Mouse (Mus musculus) CH12.LX (cell line): ENCODE results near the gene Tmprss5. TPM values are rescaled to one million over a fixed set of nuclear protein-coding genes. Genes with fewer than 3 reads are reported as not detected.

ENCODE experiments used
- DNase-seq: peaks from one replicate; pipeline ENCODE4 v3.0.0-alpha.2; 2013; ENCODE audit errors: extremely low read depth
- H3K27ac ChIP-seq: 2 replicates; pipeline ENCODE4 v1.5.1; 2012; ENCODE audit warnings: low read depth, mild to moderate bottlenecking, control low read depth, moderate library complexity; ENCODE audit not compliant: insufficient read depth
- H3K27me3 ChIP-seq: replicated peaks from 2 replicates; pipeline ENCODE3; 2012; ENCODE audit warnings: inconsistent platforms
- H3K36me3 ChIP-seq, 2 experiments: replicated peaks in 1 of 2; 2 replicates each; pipeline versions ENCODE3 to v1.6.1; 2012; ENCODE audit warnings: inconsistent platforms in 1 of 2, low read length in 1 of 2, mild to moderate bottlenecking in 1 of 2, mixed read lengths in 1 of 2, moderate library complexity in 1 of 2; ENCODE audit not compliant: control insufficient read depth in 1 of 2, insufficient read depth in 1 of 2
- H3K4me1 ChIP-seq, 2 experiments: 2 replicates each; pipeline ENCODE4 v1.6.1; 2012; ENCODE audit warnings: inconsistent platforms in 1 of 2, moderate library complexity in 1 of 2; ENCODE audit not compliant: insufficient read depth in 2 of 2, control insufficient read depth in 1 of 2
- H3K4me2 ChIP-seq: 2 replicates; pipeline ENCODE4 v1.6.1; 2012; ENCODE audit warnings: low read depth, mild to moderate bottlenecking, control low read depth; ENCODE audit not compliant: poor library complexity, insufficient read depth, severe bottlenecking
- H3K4me3 ChIP-seq, 3 experiments: fragments of 150-350 bp in 1 of 3; sonication (generic) in 1 of 3; replicated peaks in 1 of 3; 2 replicates each; pipeline versions ENCODE3 to v1.5.1; 2011 to 2012; ENCODE audit warnings: low read depth in 2 of 3, low read length in 2 of 3, mild to moderate bottlenecking in 2 of 3, moderate library complexity in 2 of 3, control low read depth in 1 of 3, improper control_type of control experiment in 1 of 3, inconsistent platforms in 1 of 3, mixed read lengths in 1 of 3; ENCODE audit not compliant: poor library complexity in 1 of 3
- H3K79me2 ChIP-seq: replicated peaks from 2 replicates; pipeline ENCODE4 v1.6.1; 2012; ENCODE audit warnings: mild to moderate bottlenecking, moderate library complexity; ENCODE audit not compliant: control insufficient read depth, poor library complexity, insufficient read depth, severe bottlenecking; ENCODE audit errors: extremely low read depth
- H3K9ac ChIP-seq: 2 replicates; pipeline ENCODE4 v1.6.1; 2012; ENCODE audit warnings: low read depth, mild to moderate bottlenecking, control low read depth, moderate library complexity; ENCODE audit not compliant: insufficient read depth
- H3K9me3 ChIP-seq: replicated peaks from 2 replicates; pipeline ENCODE3; 2012; ENCODE audit warnings: low read length, inconsistent platforms, mixed read lengths
- BHLHE40 ChIP-seq: IDR thresholded peaks from 2 replicates; pipeline ENCODE4 v1.6.1; 2011; ENCODE audit warnings: mild to moderate bottlenecking, low read depth, low read length, improper control_type of control experiment
- ELF1 ChIP-seq: IDR thresholded peaks from 2 replicates; pipeline ENCODE4 v1.6.1; 2014; ENCODE audit warnings: low read depth, mild to moderate bottlenecking, inconsistent platforms, low read length, improper control_type of control experiment
- ETS1 ChIP-seq: conservative IDR thresholded peaks from 2 replicates; pipeline ENCODE4 v1.6.1; 2012; ENCODE audit warnings: low read depth, mild to moderate bottlenecking, inconsistent platforms, low read length, improper control_type of control experiment, moderate library complexity
- GABPA ChIP-seq: IDR thresholded peaks from 2 replicates; pipeline ENCODE4 v1.6.1; 2012; ENCODE audit warnings: low read depth, low read length, improper control_type of control experiment, inconsistent platforms; ENCODE audit not compliant: insufficient replicate concordance
- HCFC1 ChIP-seq: IDR thresholded peaks from 2 replicates; pipeline ENCODE4 v1.6.1; 2012; ENCODE audit warnings: low read depth, mild to moderate bottlenecking, inconsistent platforms, low read length, improper control_type of control experiment
- JUN ChIP-seq: IDR thresholded peaks from 2 replicates; pipeline ENCODE4 v1.6.1; 2011; ENCODE audit warnings: low read depth, mild to moderate bottlenecking, low read length, improper control_type of control experiment, moderate library complexity; ENCODE audit not compliant: insufficient read depth
- KAT2A ChIP-seq: IDR thresholded peaks from 2 replicates; pipeline ENCODE4 v1.6.1; 2012; ENCODE audit warnings: low read length, improper control_type of control experiment, inconsistent platforms; ENCODE audit not compliant: insufficient replicate concordance
- MAX ChIP-seq: IDR thresholded peaks from 2 replicates; pipeline ENCODE4 v1.6.1; 2011; ENCODE audit warnings: low read length, improper control_type of control experiment
- NELFE ChIP-seq: IDR thresholded peaks from 2 replicates; pipeline ENCODE4 v1.6.1; 2011; ENCODE audit warnings: low read depth, low read length, improper control_type of control experiment
- SMC3 ChIP-seq: IDR thresholded peaks from 2 replicates; pipeline ENCODE4 v1.6.1; 2011; ENCODE audit warnings: low read depth, low read length, improper control_type of control experiment
- TBP ChIP-seq: conservative IDR thresholded peaks from 2 replicates; pipeline ENCODE4 v1.6.1; 2011; ENCODE audit warnings: low read depth, low read length, improper control_type of control experiment
- UBTF ChIP-seq: IDR thresholded peaks from 2 replicates; pipeline ENCODE4 v1.6.1; 2012; ENCODE audit warnings: low read depth, mild to moderate bottlenecking, inconsistent platforms, low read length, improper control_type of control experiment, moderate library complexity
- USF1 ChIP-seq: IDR thresholded peaks from 2 replicates; pipeline ENCODE4 v1.6.1; 2014; ENCODE audit warnings: low read depth, mild to moderate bottlenecking, inconsistent platforms, low read length, improper control_type of control experiment
- USF2 ChIP-seq: conservative IDR thresholded peaks from 2 replicates; pipeline ENCODE4 v1.6.1; 2011; ENCODE audit warnings: low read depth, low read length, improper control_type of control experiment
- ZC3H11A ChIP-seq: IDR thresholded peaks from 2 replicates; pipeline ENCODE4 v1.6.1; 2012; ENCODE audit warnings: low read depth, mild to moderate bottlenecking, inconsistent platforms, low read length, improper control_type of control experiment
- ZKSCAN1 ChIP-seq: IDR thresholded peaks from 2 replicates; pipeline ENCODE4 v1.6.1; 2012; ENCODE audit warnings: low read depth, inconsistent platforms, low read length, improper control_type of control experiment, borderline replicate concordance
- ZMIZ1 ChIP-seq: IDR thresholded peaks from 2 replicates; pipeline ENCODE4 v1.6.1; 2012; ENCODE audit warnings: low read depth, mild to moderate bottlenecking, inconsistent platforms, low read length, improper control_type of control experiment
- dilution Hi-C: fragments of 300-500 bp; cut with MboI; formaldehyde crosslinking; loops from 2 replicates; pipeline ENCODE4 v1.14.3; 2020; ENCODE audit warnings: low sequenced_read_pairs; ENCODE audit not compliant: extremely low pct_unique_long_range_greater_than_20kb, extremely low pct_ligation_motif_present
- in situ Hi-C: fragments of 300-500 bp; cut with MboI; formaldehyde crosslinking; loops from 3 replicates; pipeline ENCODE4 v1.14.3; 2019; ENCODE audit warnings: low sequenced_read_pairs, low pct_ligation_motif_present, low pct_unique_long_range_greater_than_20kb, mixed read lengths
- polyA plus RNA-seq: library from polyadenylated mRNA; unstranded; fragments of >175 nt; gene quantifications from 2 replicates; pipeline ENCODE4 v1.2.1, GENCODE M21; 2012; ENCODE audit warnings: low read depth; ENCODE audit not compliant: insufficient read length
- total RNA-seq, 2 experiments: library from RNA; depleted of rRNA; stranded (reverse); fragments of 300-350 nt in 1 of 2; fragments of >200 nt in 1 of 2; gene quantifications; 2 replicates each; pipeline ENCODE4 v1.2.3; 2012 to 2014

Tmprss5 gene
- total and polyA plus RNA-seq, 3 experiments = not detected

GRCm38 (mm10) chr9:49119759-49120158, 38.7 kb downstream of the Tmprss5 start:
- peaks cover 16% of the 10 kb centered on the region for H3K27me3 ChIP-seq
- peaks cover 0 to 12% of the 10 kb centered on the region in 2 experiments; a peak in 2 of 4 replicates for H3K4me1 ChIP-seq
- DNase-seq = no peak
- no peak overlapping the region for H3K27ac ChIP-seq
- H3K4me2 ChIP-seq = no peak overlapping the region
- no peaks in the 10 kb centered on the region for H3K36me3 ChIP-seq
- no peaks in the 10 kb centered on the region for H3K79me2 ChIP-seq
- dilution Hi-C loops = no loop called here
- in situ Hi-C loops = no loop called here
- no peak overlapping the region for H3K4me3 ChIP-seq
- TF ChIP-seq TBP (no peak), ETS1 (no peak), USF1 (no peak), ZMIZ1 (no peak), GABPA (no peak), NELFE (no peak), ZC3H11A (no peak), MAX (no peak), ZKSCAN1 (no peak), ELF1 (no peak)
- TF ChIP-seq, all 38 proteins: peak for 0
- Histone ChIP-seq H3K9ac (no peak overlapping the region), H3K9me3 (peaks cover 10% of the 10 kb centered on the region)

- Histone ChIP-seq H3K27me3 (peaks cover 30% of the 10 kb centered on the region), H3K9me3 (peaks cover 10% of the 10 kb centered on the region), H3K36me3 (no peaks in the 10 kb centered on the region), H3K9ac (no peak overlapping the region), H3K79me2 (no peaks in the 10 kb centered on the region), H3K27ac (no peak overlapping the region), H3K4me3 (no peak overlapping the region), H3K4me1 (peaks cover 0 to under 1% of the 10 kb centered on the region in 2 experiments; a peak in 1 of 4 replicates), H3K4me2 (no peak overlapping the region)
- DNase-seq = no peak
- dilution Hi-C loops = no loop called here
- no peak for TF ChIP-seq USF2
- TF ChIP-seq BHLHE40 = no peak
- no peak for TF ChIP-seq UBTF
- no peak for TF ChIP-seq KAT2A
- TF ChIP-seq JUN = no peak
- TF ChIP-seq SMC3 = no peak
- TF ChIP-seq HCFC1 = no peak
- TF ChIP-seq ELF1 = no peak
- in situ Hi-C loops = no loop called here
Observed at GRCm38 (mm10) chr9:49125706-49126105, 44.6 kb downstream of the Tmprss5 start.
